Mouse (Mus musculus) lung, adult 2 months (tissue): Measurements from ENCODE around the gene Pip5k1b.

Experiments
- CTCF ChIP-seq: fragments of 200-500 bp; IDR thresholded peaks from 2 replicates; pipeline ENCODE4 v1.5.1; 2011; ENCODE audit warnings: mild to moderate bottlenecking, low read length, control low read depth; ENCODE audit not compliant: insufficient read depth
- POLR2A ChIP-seq: fragments of 200-500 bp; IDR thresholded peaks from 2 replicates; pipeline ENCODE4 v1.6.1; 2011; ENCODE audit warnings: low read depth, mild to moderate bottlenecking, control low read depth, low read length, borderline replicate concordance; ENCODE audit errors: extremely low read depth

- TF ChIP-seq POLR2A (no peak), CTCF (no peak)
These were observed 275.0 kb downstream of the Pip5k1b start, which contains the start of gene Fxn for GRCm38 (mm10) chr19:24280601-24281228.
